Mouse (Mus musculus): ENCODE measurements around the gene Msrb3.

DNA sequence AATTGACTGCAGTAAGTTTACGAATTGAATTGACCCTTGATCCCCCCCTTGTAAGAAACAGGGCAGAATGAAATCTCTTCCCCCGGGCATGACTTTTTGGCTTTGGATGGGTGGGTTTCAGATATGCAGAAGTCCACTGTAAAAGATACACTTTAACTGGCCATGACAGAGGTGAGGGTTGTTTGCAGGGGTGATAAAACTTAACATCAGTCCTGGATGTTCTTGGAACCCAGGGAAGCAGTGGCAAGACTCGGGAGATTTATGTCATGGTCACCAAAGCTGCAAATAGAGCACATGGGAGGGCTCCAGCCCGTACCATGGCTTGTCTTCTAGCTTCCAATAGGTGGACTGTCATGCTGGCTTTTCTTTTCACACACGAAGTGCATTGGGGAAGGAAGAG is 114.4 kb downstream of the Msrb3 start:
- TF ChIP-seq CTCF (conservative IDR thresholded peaks at IDR 0.05 in 1 of 2, IDR thresholded peaks at IDR 0.05 in 1 of 2; ENCODE audit: low read depth in 2 of 2, low read length in 2 of 2) (no peak), EP300 (IDR thresholded peaks at IDR 0.05; ENCODE audit: low read length) (no peak), RAD21 (IDR thresholded peaks at IDR 0.05; ENCODE audit: low read depth, low read length) (no peak), USF1 (IDR thresholded peaks at IDR 0.05; ENCODE audit: low read depth, low read length) (no peak), POLR2AphosphoS2 (IDR thresholded peaks at IDR 0.05; ENCODE audit: low read depth, low read length) (no peak), MXI1 (IDR thresholded peaks at IDR 0.05; ENCODE audit: low read depth, low read length) (no peak), NRF1 (IDR thresholded peaks at IDR 0.05; ENCODE audit: low read depth, low read length) (no peak)
